Mouse (Mus musculus) left cerebral cortex, adult 8-10 months (tissue): ENCODE measurements around the gene Eapp. TPM values are rescaled to one million over a fixed set of nuclear protein-coding genes. Genes with fewer than 3 reads are reported as not detected.
"Not testable (repeated sequence)": the region's sequence is repeated elsewhere in the genome, so short reads cannot be mapped to it uniquely, and the experiment has no call there.

ENCODE experiments used
- DNase-seq, 2 experiments: peaks; one replicate each; pipeline ENCODE4 v3.0.0; 2022; ENCODE audit warnings: low spot score in 2 of 2
- total RNA-seq, 4 experiments: library from RNA; stranded (reverse); gene quantifications; 2 replicates each; pipeline ENCODE4 v1.2.4; 2022

The Eapp gene
- total RNA-seq, 4 experiments from 2014 or later, result 30.5 to 34.3 (median 32.0) TPM

GRCm38 (mm10) chr12:54689082-54689481, 6.6 kb downstream of the Eapp start:
- no peak for DNase-seq

DNA sequence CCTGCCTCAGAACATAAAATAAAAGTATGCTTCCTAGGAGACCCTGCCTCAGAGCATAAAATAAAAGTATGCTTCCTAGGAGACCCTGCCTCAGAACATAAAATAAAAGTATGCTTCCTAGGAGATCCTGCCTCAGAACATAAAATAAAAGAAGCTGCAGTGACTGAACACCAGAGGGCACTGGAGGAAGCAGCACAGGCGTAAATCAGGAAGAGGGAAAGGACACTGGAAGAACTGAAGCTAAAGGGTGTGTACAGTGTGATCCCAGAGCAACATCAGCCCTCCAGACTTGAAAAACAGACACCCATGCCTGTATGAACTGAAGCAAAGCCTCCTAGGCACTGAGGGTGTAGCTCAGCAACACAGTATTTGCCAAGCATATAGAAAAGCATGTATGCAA, 12.5 kb downstream of the Eapp start:
- DNase-seq, result no peak

- no peak for DNase-seq
These were observed 19.0 kb downstream of the Eapp start for GRCm38 (mm10) chr12:54676709-54677108.

GRCm38 (mm10) chr12:54675396-54675795, 20.3 kb downstream of the Eapp start:
- no peak for DNase-seq

GRCm38 (mm10) chr12:54671262-54671661, 24.4 kb downstream of the Eapp start:
- DNase-seq, result no peak

- DNase-seq, result no peak
These were observed 27.6 kb downstream of the Eapp start for GRCm38 (mm10) chr12:54668141-54668540.

DNA sequence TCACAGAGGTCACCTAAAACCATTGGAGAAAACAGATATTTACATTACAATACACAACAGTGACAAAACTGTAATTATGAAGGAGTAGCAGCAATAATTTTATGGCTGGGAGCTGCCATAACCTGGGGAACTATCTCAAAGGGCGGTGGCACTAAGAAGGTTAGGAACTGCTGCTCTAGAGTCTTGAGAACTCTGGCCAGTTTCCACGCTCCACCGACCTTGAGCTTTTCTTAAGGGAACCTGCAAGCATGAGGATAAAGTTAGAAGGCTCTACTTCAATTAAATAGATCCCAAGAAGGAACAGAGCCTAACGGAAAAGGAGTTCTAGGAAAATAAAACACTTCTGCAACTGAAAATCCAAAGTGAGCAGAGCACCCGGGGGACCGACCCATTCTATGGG, 30.2 kb downstream of the Eapp start:
- no peak for DNase-seq

GRCm38 (mm10) chr12:54661470-54661869, 34.2 kb downstream of the Eapp start:
- not testable (repeated sequence) for DNase-seq

DNA sequence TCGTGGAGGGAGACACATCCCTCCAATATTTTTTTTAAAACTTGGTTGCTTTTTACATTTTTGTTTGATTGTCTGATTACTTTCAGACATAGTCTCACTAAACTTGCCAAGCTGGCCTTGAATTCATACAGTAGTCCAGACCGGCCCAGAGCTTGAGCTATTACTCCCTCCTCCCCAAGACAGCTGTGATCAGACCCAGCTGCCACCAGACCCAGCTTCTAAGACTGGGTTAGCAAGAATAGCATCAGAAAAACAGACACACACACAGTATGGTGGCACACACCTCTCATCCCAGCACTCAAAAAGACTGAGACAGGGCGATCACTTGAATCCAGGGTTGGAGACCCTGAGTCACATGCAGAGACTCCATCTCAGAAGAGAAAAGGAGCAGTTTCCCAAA, 35.8 kb downstream of the Eapp start:
- no peak for DNase-seq

DNA sequence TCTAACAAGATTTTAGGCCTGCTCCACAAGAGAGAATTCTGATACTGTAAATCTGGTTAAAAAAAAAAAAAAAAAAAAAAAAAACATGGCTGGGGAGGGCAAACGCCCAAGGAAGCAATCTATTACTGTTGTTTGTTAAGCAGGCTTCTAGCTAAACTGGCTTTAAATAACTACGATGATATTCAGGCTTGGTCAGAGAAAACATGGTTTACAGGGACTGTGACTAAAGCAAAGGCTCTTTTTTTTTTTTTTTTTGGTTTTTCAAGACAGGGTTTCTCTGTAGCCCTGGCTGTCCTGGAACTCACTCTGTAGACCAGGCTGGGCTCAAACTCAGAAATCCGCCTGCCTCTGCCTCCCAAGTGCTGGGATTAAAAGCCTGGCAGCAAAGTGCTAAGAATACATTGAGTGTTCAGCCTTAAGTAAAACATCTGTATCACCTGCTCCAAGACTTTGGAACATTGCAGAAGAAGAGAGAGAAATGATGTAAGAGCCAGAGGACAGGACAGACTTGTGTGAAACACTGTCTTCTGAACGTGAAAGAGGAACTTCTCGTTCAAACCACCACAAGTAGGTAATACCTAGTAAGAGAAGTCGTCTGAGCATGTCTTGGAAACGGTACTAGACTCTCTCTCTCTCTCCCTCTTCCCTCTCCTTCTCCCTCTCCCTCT, 37.1 kb downstream of the Eapp start:
- no peak for DNase-seq

GRCm38 (mm10) chr12:54657951-54658350, 37.7 kb downstream of the Eapp start:
- no peak for DNase-seq

- no peak for DNase-seq
These were observed 38.5 kb downstream of the Eapp start for GRCm38 (mm10) chr12:54657226-54657625.

GRCm38 (mm10) chr12:54656396-54657171, 39.1 kb downstream of the Eapp start, which contains the start of gene Sptssa:
Gene Sptssa, minus strand, starts transcription at chr12:54656573.
- DNase-seq, result peak; percentile 81 to 94

GRCm38 (mm10) chr12:54656039-54656395, 39.7 kb downstream of the Eapp start:
- DNase-seq, result peak in 1 of 2 experiments; percentile 25

- DNase-seq, result no peak
These were observed 40.2 kb downstream of the Eapp start for GRCm38 (mm10) chr12:54655292-54656038.

DNA sequence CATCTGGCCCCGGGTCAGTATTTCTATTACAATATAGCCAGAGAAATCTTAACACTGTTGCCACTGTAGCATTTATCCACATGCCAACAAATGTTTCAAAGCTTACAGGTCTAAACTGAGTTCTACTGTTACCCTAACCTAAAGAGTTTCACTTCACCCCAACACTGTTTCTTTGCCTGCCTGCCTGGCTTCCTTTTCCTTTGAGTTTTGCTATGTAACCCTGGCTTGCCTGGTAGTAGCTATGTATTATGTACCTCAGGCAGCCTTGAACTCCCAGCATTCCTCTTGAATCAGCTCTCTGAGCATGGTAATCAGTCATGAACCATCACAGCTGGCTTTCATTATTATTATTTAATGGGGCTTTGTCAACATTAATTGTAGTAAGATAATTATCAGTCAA, 41.0 kb downstream of the Eapp start:
- DNase-seq, result no peak

DNA sequence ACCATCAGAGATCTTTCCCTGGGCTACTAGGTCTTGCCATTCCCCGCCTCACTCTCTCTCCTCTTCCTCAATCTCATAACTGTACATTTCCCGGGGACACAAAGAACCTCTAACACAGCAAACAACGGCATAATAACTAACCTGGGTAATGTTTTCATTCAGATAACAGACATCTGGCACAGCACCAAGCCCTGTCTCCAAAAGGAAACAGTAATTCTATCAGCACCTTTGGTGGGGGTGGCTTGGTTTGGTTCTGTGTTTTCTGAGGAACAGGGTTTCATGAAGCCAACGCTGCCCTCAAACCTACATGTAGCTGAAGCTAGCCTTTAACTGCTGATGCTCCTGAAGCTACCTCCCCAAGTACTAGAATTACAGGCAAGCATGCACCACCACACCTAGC, 41.6 kb downstream of the Eapp start:
- DNase-seq, result no peak

DNA sequence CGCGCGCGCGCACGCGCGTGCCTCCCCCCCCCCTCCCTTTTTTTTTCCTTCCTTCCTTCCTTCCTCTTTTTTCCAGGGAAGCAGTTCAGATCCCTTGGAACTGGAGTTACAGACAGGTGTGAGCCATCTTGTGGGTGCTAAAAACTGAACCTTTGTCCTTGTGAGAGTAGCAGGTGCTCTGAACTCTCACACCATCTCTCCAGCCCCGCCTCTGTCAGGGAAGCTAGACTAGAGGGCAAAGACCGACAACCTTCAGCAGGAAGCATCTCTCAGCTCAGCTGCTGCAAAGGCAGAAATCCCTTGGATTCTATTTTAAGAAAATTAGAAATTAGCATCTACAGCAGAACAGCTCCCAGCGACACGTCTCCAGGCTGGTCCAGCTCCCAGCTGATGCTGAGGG, 43.4 kb downstream of the Eapp start:
- no peak for DNase-seq

DNA sequence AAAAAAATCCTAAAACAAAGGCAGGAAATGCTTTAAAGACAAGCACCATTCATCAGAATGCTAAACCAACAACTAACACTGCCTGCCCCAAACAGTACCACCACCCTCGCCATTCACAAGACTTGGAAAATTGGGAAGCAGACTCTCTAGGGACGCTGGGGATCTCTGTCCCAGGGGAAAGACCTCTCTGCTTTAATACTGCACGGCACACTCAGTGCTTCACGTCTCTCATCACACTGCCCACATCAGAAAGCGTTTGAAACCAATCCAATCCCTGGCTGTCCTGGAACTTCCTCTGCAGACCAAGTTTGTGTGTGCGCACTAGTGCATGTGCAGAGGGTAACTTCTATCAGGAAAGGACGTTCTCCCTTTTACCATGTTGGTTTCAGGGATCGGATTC, 43.9 kb downstream of the Eapp start:
- no peak for DNase-seq

DNA sequence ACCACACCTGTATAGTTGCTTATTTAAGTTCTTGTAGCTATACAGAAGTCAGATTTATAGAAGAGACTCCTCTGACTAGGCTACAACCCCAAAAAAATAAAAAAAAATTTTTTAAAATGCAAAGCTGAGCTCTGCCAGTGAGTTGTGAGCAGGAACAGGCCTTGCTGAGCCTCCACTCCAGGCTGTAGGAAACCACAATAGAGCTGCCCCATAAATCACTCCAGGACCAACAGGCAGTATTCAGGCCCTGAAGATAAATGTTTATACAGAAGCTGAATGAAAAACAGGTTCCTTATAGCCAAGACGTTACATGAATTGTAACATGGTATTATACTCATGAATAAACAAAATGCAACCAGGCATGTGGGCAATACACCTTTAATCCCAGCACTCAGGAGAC, 44.5 kb downstream of the Eapp start:
- no peak for DNase-seq

DNA sequence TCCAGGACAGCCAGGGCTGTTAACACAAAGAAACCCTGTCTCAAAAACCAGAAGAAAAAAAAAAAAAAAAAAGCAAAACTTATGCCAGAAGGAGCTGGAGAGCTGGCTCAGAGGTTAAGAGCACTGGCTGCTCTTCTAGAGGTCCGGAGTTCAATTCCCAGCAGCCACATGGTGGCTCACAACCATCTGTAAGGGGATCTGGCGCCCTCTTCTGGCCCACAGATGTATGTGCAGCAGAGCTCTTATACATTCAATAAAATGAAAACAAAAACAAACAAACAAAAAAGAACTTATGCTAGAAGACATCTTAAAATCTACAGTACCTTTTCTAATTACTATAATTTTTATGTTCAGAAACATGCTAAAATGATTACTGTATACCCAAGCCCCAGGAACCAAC, 50.8 kb downstream of the Eapp start:
- no peak for DNase-seq

DNA sequence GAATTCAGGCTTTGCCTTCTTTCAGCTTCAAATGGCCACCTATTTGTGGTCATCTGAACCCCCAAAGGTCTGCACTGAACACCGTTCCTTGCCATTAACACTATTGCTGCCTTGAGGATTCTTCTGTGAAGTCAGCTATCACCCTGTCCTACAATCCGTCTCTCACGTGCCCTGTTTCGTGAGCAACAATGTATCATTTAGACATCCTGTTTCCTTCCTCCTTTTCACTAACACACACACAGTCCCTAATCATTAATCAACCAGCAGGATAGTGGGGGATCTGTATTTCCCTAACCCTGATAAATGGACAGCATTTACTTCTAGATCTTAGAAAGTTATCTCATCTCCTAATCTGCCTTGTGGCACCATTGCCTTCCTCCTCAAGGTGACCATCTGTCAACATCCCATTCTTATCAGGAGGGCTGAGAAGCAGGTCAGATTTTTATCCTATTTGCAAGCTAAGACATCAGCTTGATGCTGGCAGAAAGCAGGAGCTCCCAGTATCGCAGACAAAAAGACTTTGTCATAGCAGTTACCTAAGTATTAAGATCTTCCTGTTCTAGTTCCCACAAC, 52.3 kb downstream of the Eapp start:
- DNase-seq, result no peak
